Mouse (Mus musculus) kidney, adult 2 months (tissue): Measurements from ENCODE around the gene Gprc5a. TPM values are rescaled to one million over a fixed set of nuclear protein-coding genes. Genes with fewer than 3 reads are reported as not detected.

Experiments
- DNase-seq: peaks from one replicate; pipeline ENCODE4 v3.0.0; 2021
- H3K27ac ChIP-seq: fragments of 200-500 bp; 2 replicates; pipeline ENCODE4 v1.5.1; 2012; ENCODE audit warnings: low read depth, low read length, control low read depth, inconsistent platforms; ENCODE audit not compliant: insufficient read depth
- H3K27me3 ChIP-seq: fragments of 200-500 bp; replicated peaks from 2 replicates; pipeline ENCODE4 v1.6.1; 2012; ENCODE audit warnings: mild to moderate bottlenecking, moderate library complexity, low read length, inconsistent platforms; ENCODE audit not compliant: control insufficient read depth, insufficient read depth
- H3K36me3 ChIP-seq: fragments of 200-500 bp; 2 replicates; pipeline ENCODE4 v1.6.1; 2012; ENCODE audit warnings: mild to moderate bottlenecking, moderate library complexity, low read length, inconsistent platforms; ENCODE audit not compliant: control insufficient read depth, insufficient read depth
- H3K4me1 ChIP-seq: fragments of 200-500 bp; 2 replicates; pipeline ENCODE4 v1.6.1; 2011; ENCODE audit warnings: low read length; ENCODE audit not compliant: control insufficient read depth, insufficient read depth
- H3K4me3 ChIP-seq: fragments of 200-500 bp; 2 replicates; pipeline ENCODE4 v1.5.1; 2011; ENCODE audit warnings: mild to moderate bottlenecking, low read depth, low read length, control low read depth; ENCODE audit not compliant: insufficient read depth
- CTCF ChIP-seq: fragments of 200-500 bp; conservative IDR thresholded peaks from 2 replicates; pipeline ENCODE4 v1.5.1; 2011; ENCODE audit warnings: low read depth, mild to moderate bottlenecking, control low read depth, low read length, moderate library complexity, mixed read lengths; ENCODE audit not compliant: insufficient read depth, insufficient read length
- POLR2A ChIP-seq: fragments of 200-500 bp; IDR thresholded peaks from one replicate; pipeline ENCODE4 v1.6.1; 2011; ENCODE audit warnings: low read depth, low read length, control low read depth
- WGBS: fragments of 180-500 bp; shearing (Covaris S2); methylation state at CpG from one replicate; pipeline ENCODE4 v1.1.7; 2018; 5-methylcytosine and 5-hydroxymethylcytosine counted together
- polyA plus RNA-seq: library from polyadenylated mRNA; depleted of rRNA; stranded (reverse); fragments of >200 nt; gene quantifications from 2 replicates; pipeline ENCODE4 v1.2.3, GENCODE M21; 2012

Gprc5a gene
- polyA plus RNA-seq, 1 experiment, result 4.3 TPM

DNA sequence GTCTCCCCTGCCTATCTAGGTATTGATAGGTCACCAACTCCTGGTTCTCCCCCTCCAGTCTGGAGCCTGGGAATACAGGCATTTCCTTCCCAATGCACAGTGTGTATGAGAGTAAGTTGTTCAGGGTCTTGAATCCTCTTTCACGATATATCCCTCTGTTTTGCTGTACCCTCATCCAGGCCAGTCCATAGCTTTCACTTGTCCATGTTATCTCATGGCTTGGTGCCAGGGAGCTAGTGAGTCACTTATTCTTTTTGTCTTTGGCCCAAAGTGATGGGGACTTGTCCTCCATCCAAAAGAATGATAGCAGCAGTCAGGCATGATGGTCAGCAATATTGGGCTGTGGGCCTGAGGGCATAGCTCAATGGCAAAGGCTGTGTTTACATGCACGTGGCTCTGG lies 38.7 kb upstream of the Gprc5a start:
- no peak overlapping the region for H3K27ac ChIP-seq
- H3K27me3 ChIP-seq, result no peaks in the 10 kb centered on the region
- WGBS, result 69% methylated on average over 2 of the region's 2 CpGs
- H3K4me3 ChIP-seq, result no peak overlapping the region
- 0 out of 2 replicates have a peak, but pooled peaks cover 3% of the 10 kb centered on the region for H3K36me3 ChIP-seq
- TF ChIP-seq CTCF, result no peak
- TF ChIP-seq POLR2A, result no peak
- H3K4me1 ChIP-seq, result peaks cover 3% of the 10 kb centered on the region
- DNase-seq, result no peak

GRCm38 (mm10) chr6:135029246-135029645 lies 36.2 kb upstream of the Gprc5a start:
- 17% methylated on average over 4 of the region's 4 CpGs for WGBS
- no peak overlapping the region for H3K27ac ChIP-seq
- H3K36me3 ChIP-seq, result 0 out of 2 replicates have a peak, but pooled peaks cover 2% of the 10 kb centered on the region
- DNase-seq, result peak; percentile 82
- H3K4me3 ChIP-seq, result no peak overlapping the region
- peaks cover 3% of the 10 kb centered on the region for H3K4me1 ChIP-seq
- no peaks in the 10 kb centered on the region for H3K27me3 ChIP-seq
- TF ChIP-seq POLR2A (no peak), CTCF (no peak)

DNA sequence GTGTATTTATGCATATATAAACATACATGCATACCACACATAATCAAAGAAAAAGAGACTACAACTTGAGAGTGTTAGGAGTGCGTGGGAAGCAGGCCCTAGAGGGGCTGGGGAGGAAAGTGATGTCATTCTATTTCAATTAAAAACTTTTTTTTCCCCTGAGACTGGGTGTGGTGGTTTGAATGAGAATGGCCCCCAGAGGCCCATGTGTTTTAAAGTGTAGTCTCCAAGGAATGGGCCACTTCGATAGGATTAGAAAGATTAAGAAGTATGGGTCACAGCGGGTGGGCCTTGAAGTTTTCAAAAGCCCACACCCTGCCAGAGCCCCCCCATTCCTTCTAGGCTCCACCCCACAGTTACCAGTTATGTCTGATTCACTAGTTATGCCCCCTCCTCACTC lies 26.8 kb upstream of the Gprc5a start:
- no peak overlapping the region for H3K27ac ChIP-seq
- peaks cover 4% of the 10 kb centered on the region; the same call in 1 of the 2 replicates for H3K4me1 ChIP-seq
- no peaks in the 10 kb centered on the region for H3K36me3 ChIP-seq
- no peaks in the 10 kb centered on the region for H3K27me3 ChIP-seq
- 89% methylated on average over 3 of the region's 3 CpGs for WGBS
- DNase-seq, result no peak
- H3K4me3 ChIP-seq, result no peak overlapping the region
- no peak for TF ChIP-seq POLR2A
- no peak for TF ChIP-seq CTCF

DNA sequence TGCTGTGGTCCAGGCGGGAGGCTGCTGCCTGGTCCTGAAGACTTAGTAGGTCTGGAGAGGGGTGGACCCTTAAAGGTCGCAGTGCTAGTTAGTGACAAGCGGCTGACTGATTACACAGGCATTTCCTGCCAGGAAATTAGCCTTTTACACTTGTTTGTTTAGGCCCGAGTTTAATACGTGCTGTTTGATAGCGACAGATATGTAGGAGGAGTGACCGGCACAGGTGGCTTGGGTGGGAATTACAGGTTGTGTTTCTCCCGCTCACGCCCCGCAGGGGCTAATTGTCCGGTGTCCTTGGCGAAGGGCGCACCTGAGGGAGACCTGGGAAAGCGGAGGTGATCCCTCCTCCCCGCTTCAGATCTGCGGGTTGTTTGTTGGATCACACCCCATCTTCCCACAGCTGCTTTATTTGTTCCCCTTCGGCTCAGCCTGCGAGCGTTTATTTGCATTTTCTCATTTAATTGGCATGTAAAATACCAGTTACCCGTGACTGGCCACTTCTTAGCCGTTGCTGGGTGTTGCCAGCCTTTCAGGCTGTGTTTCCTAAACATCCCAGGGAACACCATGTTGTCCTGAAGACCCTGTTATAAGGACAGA lies 25.1 kb upstream of the Gprc5a start:
- Histone ChIP-seq H3K4me3 (peak overlapping the region; percentile 29), H3K27ac (no peak overlapping the region)

GRCm38 (mm10) chr6:135041930-135042329 lies 23.5 kb upstream of the Gprc5a start:
- WGBS, result 95% methylated on average over 3 of the region's 3 CpGs
- Histone ChIP-seq H3K4me3 (no peak overlapping the region), H3K36me3 (no peaks in the 10 kb centered on the region), H3K4me1 (peaks cover 4% of the 10 kb centered on the region; the same call in 1 of the 2 replicates), H3K27ac (no peak overlapping the region), H3K27me3 (no peaks in the 10 kb centered on the region)
- TF ChIP-seq CTCF (no peak), POLR2A (no peak)
- DNase-seq, result no peak

More for the DNA sequence above, 25.1 kb upstream of the Gprc5a start:
- TF ChIP-seq CTCF (no peak), POLR2A (no peak)
- Histone ChIP-seq H3K4me1 (peaks cover 4% of the 10 kb centered on the region; the same call in 1 of the 2 replicates), H3K27me3 (no peaks in the 10 kb centered on the region), H3K36me3 (no peaks in the 10 kb centered on the region)
- peak; percentile 27 for DNase-seq
- 3% methylated on average over 21 of the region's 21 CpGs for WGBS

DNA sequence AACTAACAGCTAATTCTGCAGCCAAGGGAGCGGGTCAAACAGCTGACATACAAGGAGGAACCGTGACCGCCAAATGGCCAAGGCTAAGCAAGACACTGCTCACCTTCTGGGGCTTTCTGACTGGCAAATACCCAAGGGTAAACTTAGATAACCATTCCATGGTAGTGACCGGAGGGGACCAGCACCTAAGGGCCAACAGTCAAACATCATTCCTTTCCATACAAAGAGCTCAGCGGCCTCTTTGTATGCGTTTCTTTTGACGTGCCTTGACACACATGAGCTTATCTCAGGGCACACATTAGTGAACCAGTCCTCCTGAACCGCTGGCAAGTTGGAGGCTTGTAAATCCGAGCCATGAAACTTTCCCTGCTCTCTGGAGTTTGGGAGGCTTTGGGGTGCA lies 18.2 kb upstream of the Gprc5a start:
- Histone ChIP-seq H3K4me3 (no peak overlapping the region), H3K4me1 (peaks cover 6% of the 10 kb centered on the region; the same call in 1 of the 2 replicates), H3K36me3 (no peaks in the 10 kb centered on the region), H3K27ac (no peak overlapping the region), H3K27me3 (no peaks in the 10 kb centered on the region)
- WGBS, result 76% methylated on average over 9 of the region's 9 CpGs
- DNase-seq, result no peak
- TF ChIP-seq POLR2A (no peak), CTCF (no peak)

DNA sequence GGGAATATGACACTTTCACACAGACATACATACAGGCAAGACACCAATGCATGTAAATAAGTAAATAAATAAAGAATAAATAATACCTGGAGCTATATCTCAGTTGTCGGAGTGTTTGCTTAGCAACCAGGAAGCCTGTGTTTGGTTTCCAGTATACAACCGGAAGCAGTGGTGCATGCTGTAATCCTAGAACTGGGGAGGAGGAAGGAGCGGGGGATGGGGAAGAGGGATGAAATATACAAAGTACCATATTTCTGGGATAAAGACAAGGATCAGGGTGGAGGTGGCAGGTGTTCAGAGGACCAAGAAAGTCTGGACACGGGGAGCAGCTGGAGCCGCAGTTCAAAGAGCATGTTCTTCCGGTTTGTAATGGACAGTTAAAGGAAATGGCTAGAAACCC lies 16.9 kb upstream of the Gprc5a start:
- no peak for DNase-seq
- peaks cover 6% of the 10 kb centered on the region; the same call in 1 of the 2 replicates for H3K4me1 ChIP-seq
- no peak overlapping the region for H3K27ac ChIP-seq
- TF ChIP-seq POLR2A (no peak), CTCF (no peak)
- no peaks in the 10 kb centered on the region for H3K36me3 ChIP-seq
- no peaks in the 10 kb centered on the region for H3K27me3 ChIP-seq
- 32% methylated on average over 6 of the region's 6 CpGs for WGBS
- no peak overlapping the region for H3K4me3 ChIP-seq
